Mouse (Mus musculus) MEL (cell line): Measurements from ENCODE around the gene Atp13a3.

Experiments
- BHLHE40 ChIP-seq: IDR thresholded peaks from 2 replicates; pipeline ENCODE4 v1.6.1; 2012; ENCODE audit warnings: low read depth, mild to moderate bottlenecking, inconsistent platforms, low read length, improper control_type of control experiment, borderline replicate concordance
- CHD1 ChIP-seq: IDR thresholded peaks from 2 replicates; pipeline ENCODE4 v1.6.1; 2012; ENCODE audit warnings: low read depth, mild to moderate bottlenecking, inconsistent platforms, low read length, improper control_type of control experiment
- CHD2 ChIP-seq: IDR thresholded peaks from 2 replicates; pipeline ENCODE4 v1.6.1; 2011; ENCODE audit warnings: low read length, improper control_type of control experiment
- CTCF ChIP-seq, 3 experiments: IDR thresholded peaks in 2 of 3; conservative IDR thresholded peaks in 1 of 3; 2 replicates each; pipeline ENCODE4 v1.5.1; 2011 to 2012; ENCODE audit warnings: low read length in 3 of 3, low read depth in 2 of 3, mild to moderate bottlenecking in 2 of 3, improper control_type of control experiment in 1 of 3, inconsistent platforms in 1 of 3, mixed read lengths in 1 of 3, moderate library complexity in 1 of 3; ENCODE audit not compliant: control insufficient read depth in 1 of 3, insufficient read depth in 1 of 3, poor library complexity in 1 of 3, severe bottlenecking in 1 of 3
- EP300 ChIP-seq, 2 experiments: IDR thresholded peaks; 2 replicates each; pipeline ENCODE4 v1.6.1; 2011; ENCODE audit warnings: improper control_type of control experiment in 2 of 2, low read length in 2 of 2, low read depth in 1 of 2, mild to moderate bottlenecking in 1 of 2
- GABPA ChIP-seq: IDR thresholded peaks from 2 replicates; pipeline ENCODE4 v1.6.1; 2012; ENCODE audit warnings: low read depth, mild to moderate bottlenecking, inconsistent platforms, low read length, improper control_type of control experiment, moderate library complexity
- GATA1 ChIP-seq: IDR thresholded peaks from 2 replicates; pipeline ENCODE4 v1.6.1; 2011; ENCODE audit warnings: low read depth, low read length, improper control_type of control experiment
- MYB ChIP-seq: IDR thresholded peaks from 2 replicates; pipeline ENCODE4 v1.6.1; 2011; ENCODE audit warnings: mild to moderate bottlenecking, low read depth, low read length, improper control_type of control experiment
- POLR2A ChIP-seq, 2 experiments: IDR thresholded peaks; 2 replicates each; pipeline ENCODE4 v1.6.1; 2011 to 2012; ENCODE audit warnings: low read length in 2 of 2, mild to moderate bottlenecking in 2 of 2, control low read depth in 1 of 2, improper control_type of control experiment in 1 of 2, low read depth in 1 of 2, moderate library complexity in 1 of 2; ENCODE audit not compliant: control insufficient read depth in 1 of 2, insufficient read depth in 1 of 2, poor library complexity in 1 of 2
- RCOR1 ChIP-seq: IDR thresholded peaks from 2 replicates; pipeline ENCODE4 v1.6.1; 2012; ENCODE audit warnings: low read depth, mild to moderate bottlenecking, inconsistent platforms, low read length, improper control_type of control experiment
- TAL1 ChIP-seq: IDR thresholded peaks from 2 replicates; pipeline ENCODE4 v1.6.1; 2012; ENCODE audit warnings: mild to moderate bottlenecking, inconsistent platforms, low read length, moderate library complexity, mixed read lengths
- USF2 ChIP-seq, 2 experiments: IDR thresholded peaks; 2 replicates each; pipeline ENCODE4 v1.6.1; 2011 to 2012; ENCODE audit warnings: improper control_type of control experiment in 2 of 2, low read length in 2 of 2, borderline replicate concordance in 1 of 2, inconsistent platforms in 1 of 2, low read depth in 1 of 2, mild to moderate bottlenecking in 1 of 2; ENCODE audit not compliant: insufficient read depth in 1 of 2

DNA sequence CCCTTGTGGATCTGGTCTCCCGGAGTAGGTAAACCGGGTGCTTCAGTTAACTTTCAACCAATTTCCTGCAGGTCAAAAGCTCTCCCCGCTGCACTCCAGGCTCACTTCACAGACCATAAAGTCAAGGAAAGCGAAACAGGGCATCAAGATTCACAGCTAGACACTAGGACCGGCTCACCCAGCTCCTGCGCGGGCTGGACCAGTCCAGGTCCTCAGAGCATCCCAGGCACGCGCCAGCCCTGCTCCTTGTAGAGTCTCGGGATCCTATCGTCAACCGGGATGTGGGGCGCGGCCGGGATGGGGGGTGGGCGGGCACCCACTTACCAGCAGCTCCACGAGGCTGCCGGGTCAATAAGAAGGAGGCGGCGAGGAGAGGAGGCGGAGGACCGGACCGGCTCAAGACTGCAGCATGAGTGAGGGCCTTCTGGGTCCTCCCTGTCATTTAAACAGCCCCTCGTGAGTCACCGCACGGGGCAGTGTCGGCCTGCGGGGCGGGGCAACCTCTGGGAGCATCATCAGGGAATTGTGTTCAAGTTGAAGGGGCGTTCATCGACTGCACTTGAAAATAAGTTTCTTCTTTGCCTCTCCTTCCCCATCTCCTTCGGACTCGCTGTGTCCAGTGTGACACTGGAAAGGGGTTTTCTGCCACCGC is 122.8 kb downstream of the Atp13a3 start, which contains the start of gene Lrrc15:
- no peak for TF ChIP-seq GATA1
- no peak for TF ChIP-seq CTCF (IDR thresholded peaks at IDR 0.05 in 2 of 3, conservative IDR thresholded peaks at IDR 0.05 in 1 of 3; ENCODE audit: control insufficient read depth in 1 of 3, insufficient read depth in 1 of 3, low read depth in 2 of 3, low read length in 3 of 3, poor library complexity in 1 of 3, severe bottlenecking in 1 of 3)
- TF ChIP-seq MYB: no peak
- no peak for TF ChIP-seq POLR2A (IDR thresholded peaks at IDR 0.05; ENCODE audit: control insufficient read depth in 1 of 2, insufficient read depth in 1 of 2, low read depth in 1 of 2, low read length in 2 of 2, poor library complexity in 1 of 2)
- no peak for TF ChIP-seq TAL1
- TF ChIP-seq GABPA: no peak
- TF ChIP-seq RCOR1: no peak
- no peak for TF ChIP-seq BHLHE40
- no peak for TF ChIP-seq EP300 (IDR thresholded peaks at IDR 0.05; ENCODE audit: low read depth in 1 of 2, low read length in 2 of 2)
- no peak for TF ChIP-seq CHD1
- TF ChIP-seq CHD2: no peak
- TF ChIP-seq USF2 (IDR thresholded peaks at IDR 0.05; ENCODE audit: borderline replicate concordance in 1 of 2, insufficient read depth in 1 of 2, low read depth in 1 of 2, low read length in 2 of 2): no peak
